Mouse (Mus musculus): ENCODE measurements around the gene Cnot10.

DNA sequence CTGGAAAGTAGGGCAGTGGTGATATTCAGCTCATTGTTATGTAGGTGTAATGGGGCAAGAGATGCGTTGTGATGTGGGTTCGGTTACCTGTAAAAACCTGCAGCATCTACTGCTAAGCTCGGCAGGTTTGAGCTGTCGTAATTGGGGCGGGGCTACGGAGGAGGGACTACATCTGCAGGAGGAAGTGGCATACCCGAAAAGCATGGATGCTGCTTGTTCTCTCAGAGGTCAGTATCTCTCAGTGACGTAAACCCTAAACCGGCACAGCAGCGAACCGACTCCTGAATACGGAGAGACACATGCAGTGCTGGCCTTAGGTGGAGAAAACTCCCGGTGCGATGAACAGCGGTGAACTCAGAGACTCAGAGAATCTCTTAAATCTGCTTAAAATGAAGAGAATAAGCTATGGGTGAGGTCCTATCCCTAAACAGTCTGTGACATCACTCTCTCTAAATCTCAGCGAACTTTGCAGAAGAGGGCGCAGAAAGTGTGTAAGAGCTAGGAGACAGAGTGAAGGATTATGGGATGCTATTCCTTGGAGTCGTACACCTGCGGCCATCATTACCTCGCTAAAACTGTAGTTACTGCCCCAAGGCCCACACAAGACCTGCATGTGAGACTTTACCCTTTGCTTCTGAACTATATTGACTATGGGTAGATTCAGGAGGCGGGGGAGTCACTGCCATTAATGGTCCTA lies 11.1 kb upstream of the Cnot10 start:
- TF ChIP-seq CTCF (IDR thresholded peaks at IDR 0.05; ENCODE audit: extremely low read depth, insufficient read length, insufficient replicate concordance, low read depth, low read length) (no peak), POLR2A (IDR thresholded peaks at IDR 0.05; ENCODE audit: low read depth, low read length) (no peak)
